Mouse (Mus musculus) liver, embryonic 12.5 days (tissue): Measurements from ENCODE around the gene Ccng1. TPM values are rescaled to one million over a fixed set of nuclear protein-coding genes. Genes with fewer than 3 reads are reported as not detected.

ENCODE experiments used
- ATAC-seq: fragments of 200-750 bp; cut with Nextera tagmentation; 2 replicates; pipeline ENCODE4 v1.8.0; 2017; ENCODE audit warnings: moderate number of reproducible peaks, mild to moderate bottlenecking, moderate library complexity
- H3K27ac ChIP-seq: fragments of 300-500 bp; sonication (generic); 2 replicates; pipeline ENCODE4 v1.5.1; 2016; ENCODE audit warnings: mild to moderate bottlenecking
- H3K27me3 ChIP-seq: fragments of 300-500 bp; sonication (generic); replicated peaks from 2 replicates; pipeline ENCODE4 v1.6.1; 2016; ENCODE audit warnings: mild to moderate bottlenecking, moderate library complexity
- H3K36me3 ChIP-seq: fragments of 300-500 bp; sonication (generic); 2 replicates; pipeline ENCODE4 v1.6.1; 2016; ENCODE audit warnings: mild to moderate bottlenecking, moderate library complexity
- H3K4me1 ChIP-seq: fragments of 300-500 bp; sonication (generic); 2 replicates; pipeline ENCODE4 v1.6.1; 2016
- H3K4me2 ChIP-seq: fragments of 300-500 bp; sonication (generic); 2 replicates; pipeline ENCODE4 v1.6.1; 2016; ENCODE audit warnings: mild to moderate bottlenecking, moderate library complexity
- H3K4me3 ChIP-seq: fragments of 300-500 bp; sonication (generic); 2 replicates; pipeline ENCODE4 v1.5.1; 2016; ENCODE audit warnings: mild to moderate bottlenecking, moderate library complexity
- H3K9ac ChIP-seq: fragments of 300-500 bp; sonication (generic); 2 replicates; pipeline ENCODE4 v1.6.1; 2016; ENCODE audit warnings: mild to moderate bottlenecking, moderate library complexity
- H3K9me3 ChIP-seq: fragments of 300-500 bp; sonication (generic); replicated peaks from 2 replicates; pipeline ENCODE4 v1.6.1; 2016; ENCODE audit warnings: mild to moderate bottlenecking, moderate library complexity
- WGBS: fragments of 180-500 bp; shearing (Covaris S2); methylation state at CpG from one replicate; pipeline ENCODE4 v1.1.7; 2016; ENCODE audit not compliant: insufficient replicate concordance; 5-methylcytosine and 5-hydroxymethylcytosine counted together
- polyA plus RNA-seq: library from polyadenylated mRNA; unstranded; fragments of >200 nt; fragmentation: Nextera tagmentation; extraction: Ambion mirVana; gene quantifications from 2 replicates; pipeline ENCODE4 v1.2.1, GENCODE M21; 2016

Gene Ccng1
- polyA plus RNA-seq, 1 experiment from 2014 or later: 32.9 TPM

DNA sequence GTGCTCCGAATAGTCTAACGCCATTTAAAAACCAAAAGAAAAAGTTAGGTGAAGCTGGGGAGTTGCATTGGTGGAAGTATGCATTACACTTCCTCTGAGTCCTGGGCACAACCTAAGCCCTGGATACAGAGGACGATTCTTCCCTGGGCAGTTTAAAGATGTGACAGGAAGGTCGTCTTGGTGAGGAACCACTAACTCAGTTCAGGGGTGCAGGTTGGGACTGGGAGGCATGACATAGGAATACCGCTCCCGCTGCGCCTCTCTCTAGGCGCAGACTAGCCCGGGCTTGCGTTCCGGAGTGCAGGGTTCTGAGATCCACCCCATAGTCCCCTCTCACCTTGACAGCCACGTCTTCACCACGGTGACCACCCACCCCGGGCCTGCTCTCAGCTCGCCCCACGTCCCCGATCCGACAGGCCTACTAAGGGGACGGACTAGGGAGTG, 425 bp downstream of the Ccng1 start:
- peak overlapping the region; percentile 80 for H3K27ac ChIP-seq
- no peaks in the 10 kb centered on the region for H3K27me3 ChIP-seq
- H3K36me3 ChIP-seq: peaks cover 27% of the 10 kb centered on the region
- no peaks in the 10 kb centered on the region for H3K9me3 ChIP-seq
- under 1% methylated on average over 19 of the region's 19 CpGs for WGBS
- peaks cover 19% of the 10 kb centered on the region for H3K4me1 ChIP-seq
- ATAC-seq: peak; percentile 76
- peak overlapping the region; percentile 82 for H3K4me3 ChIP-seq
- H3K4me2 ChIP-seq: peak overlapping the region; percentile 85
- H3K9ac ChIP-seq: peak overlapping the region; percentile 92

DNA sequence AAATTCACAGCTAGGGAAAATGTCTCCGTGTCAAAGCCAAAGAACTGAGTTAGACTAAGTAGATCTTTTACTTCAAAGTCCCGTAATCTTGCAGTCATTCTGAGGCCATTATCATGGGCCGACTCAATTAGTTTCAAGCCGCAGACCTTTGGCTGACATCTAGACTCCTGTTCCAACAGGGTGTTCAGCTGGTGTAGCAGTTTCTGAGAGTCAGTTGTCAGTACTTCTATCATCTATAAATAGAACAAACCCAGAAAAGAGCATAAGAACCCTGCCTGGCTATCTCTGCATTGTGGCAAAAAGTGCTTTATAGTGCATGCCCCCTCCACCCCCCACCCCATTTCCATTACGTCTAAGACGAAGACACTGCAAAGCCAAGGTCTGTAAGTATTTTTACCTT, 1.3 kb downstream of the Ccng1 start:
- no peak overlapping the region for H3K27ac ChIP-seq
- H3K27me3 ChIP-seq: no peaks in the 10 kb centered on the region
- peak overlapping the region; percentile 92 for H3K9ac ChIP-seq
- WGBS: 67% methylated on average over 6 of the region's 6 CpGs
- peak overlapping the region; percentile 82 for H3K4me3 ChIP-seq
- no peaks in the 10 kb centered on the region for H3K9me3 ChIP-seq
- ATAC-seq: no peak
- H3K36me3 ChIP-seq: peaks cover 31% of the 10 kb centered on the region
- peak overlapping the region; percentile 85 for H3K4me2 ChIP-seq
- H3K4me1 ChIP-seq: peaks cover 19% of the 10 kb centered on the region

DNA sequence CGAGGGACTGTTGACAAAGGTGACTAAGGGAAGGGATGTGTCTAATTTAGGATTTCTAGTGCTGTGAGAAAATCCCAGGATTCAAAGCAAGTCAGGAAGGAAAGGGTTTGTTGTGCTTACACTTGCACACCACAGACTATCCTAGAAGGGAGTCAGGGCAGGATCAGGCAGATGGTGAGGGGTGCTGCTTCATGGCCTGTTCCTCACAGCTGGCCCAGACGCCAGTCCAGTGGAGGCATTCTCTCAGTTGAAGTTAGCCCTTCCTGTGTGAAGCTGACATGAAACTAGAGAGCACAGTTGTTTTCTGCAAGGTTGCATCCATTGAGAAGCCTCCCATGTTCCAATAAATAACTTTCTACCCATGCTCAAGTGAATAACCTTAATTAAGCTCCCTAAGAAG, 7.4 kb downstream of the Ccng1 start:
- Histone ChIP-seq H3K9ac (no peak overlapping the region), H3K4me1 (no peaks in the 10 kb centered on the region), H3K9me3 (no peaks in the 10 kb centered on the region), H3K36me3 (peaks cover 40% of the 10 kb centered on the region), H3K27me3 (no peaks in the 10 kb centered on the region), H3K4me2 (no peak overlapping the region), H3K4me3 (no peak overlapping the region), H3K27ac (no peak overlapping the region)
- no peak for ATAC-seq
- 58% methylated on average over 2 of the region's 2 CpGs for WGBS

DNA sequence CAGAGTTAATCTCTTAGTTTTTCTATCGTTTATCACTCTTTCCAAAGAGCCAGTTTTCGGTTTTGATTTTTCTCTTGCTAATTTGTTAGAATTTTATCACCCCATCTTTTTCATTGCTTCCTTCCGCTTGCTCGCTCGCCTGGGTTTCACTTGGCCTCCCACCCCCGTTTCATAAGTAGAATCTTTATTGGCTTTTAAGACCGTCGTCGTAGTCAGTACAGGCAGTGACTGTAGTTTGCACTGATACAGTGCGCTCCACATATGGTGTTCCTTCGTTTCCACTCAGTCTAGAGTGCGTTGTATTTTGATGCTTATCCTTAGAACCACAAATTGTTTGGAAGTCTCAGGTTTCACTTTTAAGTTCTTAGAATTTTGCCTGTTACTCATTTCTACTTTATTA, 8.8 kb downstream of the Ccng1 start:
- 86% methylated on average over 12 of the region's 12 CpGs for WGBS

DNA sequence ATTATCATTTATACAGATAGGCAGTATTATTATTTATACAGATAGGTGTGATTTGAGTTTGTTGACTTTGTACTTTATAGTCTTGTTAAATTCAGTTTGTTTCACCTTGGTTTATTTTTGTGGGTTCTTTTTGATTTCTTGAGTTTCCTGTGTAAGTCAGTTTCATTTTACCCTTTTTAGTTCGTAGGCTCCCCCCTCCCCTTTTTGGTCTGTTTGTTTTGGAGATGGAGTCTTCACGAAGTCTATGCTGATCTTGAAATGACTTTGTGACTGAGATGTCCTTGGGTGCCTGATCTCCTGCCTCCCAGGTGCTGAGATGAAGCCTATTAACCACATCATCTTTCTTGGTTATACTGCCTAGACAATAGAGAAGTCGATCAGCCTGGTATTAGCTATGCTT, 10.8 kb downstream of the Ccng1 start:
- ATAC-seq: no peak
- Histone ChIP-seq H3K9me3 (no peaks in the 10 kb centered on the region), H3K36me3 (peaks cover 39% of the 10 kb centered on the region), H3K4me2 (no peak overlapping the region), H3K9ac (no peak overlapping the region), H3K27me3 (no peaks in the 10 kb centered on the region), H3K27ac (no peak overlapping the region), H3K4me1 (no peaks in the 10 kb centered on the region), H3K4me3 (no peak overlapping the region)
- 74% methylated on average over 3 of the region's 3 CpGs for WGBS

More for the DNA sequence above, 8.8 kb downstream of the Ccng1 start:
- H3K4me2 ChIP-seq: no peak overlapping the region
- H3K4me3 ChIP-seq: no peak overlapping the region
- H3K9ac ChIP-seq: no peak overlapping the region
- no peaks in the 10 kb centered on the region for H3K4me1 ChIP-seq
- no peaks in the 10 kb centered on the region for H3K9me3 ChIP-seq
- no peak for ATAC-seq
- H3K36me3 ChIP-seq: peaks cover 40% of the 10 kb centered on the region
- no peak overlapping the region for H3K27ac ChIP-seq
- H3K27me3 ChIP-seq: no peaks in the 10 kb centered on the region

DNA sequence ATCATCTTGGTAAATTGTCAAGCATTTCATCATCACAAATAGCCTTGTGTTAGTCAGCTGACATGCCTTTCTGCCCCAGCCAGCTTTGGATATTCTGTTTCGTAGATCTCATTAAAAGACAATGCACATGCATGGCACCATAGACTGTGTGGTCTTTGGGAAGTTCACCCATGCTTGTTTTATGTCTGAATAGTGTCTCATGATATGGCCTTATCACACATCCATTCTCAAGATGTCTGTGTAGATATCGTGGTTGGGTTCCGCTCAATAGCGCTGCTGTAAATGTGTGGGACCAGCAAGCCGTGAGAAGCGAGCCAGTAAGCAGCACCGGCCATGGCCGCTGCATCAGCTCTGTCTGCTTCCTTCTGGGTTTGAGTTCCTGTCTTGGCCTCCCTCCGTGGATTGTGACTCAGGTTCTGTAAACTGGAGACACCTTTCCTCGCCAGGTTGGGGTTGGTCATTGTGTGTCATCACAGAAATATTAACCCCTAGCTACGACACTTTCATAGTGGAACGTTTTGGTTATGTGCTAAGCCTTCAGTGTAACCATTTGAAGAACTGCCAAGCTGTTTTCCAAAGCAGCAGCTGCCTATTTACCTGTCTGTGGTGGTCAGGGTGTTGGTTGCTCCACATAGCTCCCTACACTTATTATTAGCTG, 13.4 kb downstream of the Ccng1 start:
- Histone ChIP-seq H3K9ac (no peak overlapping the region), H3K4me3 (no peak overlapping the region), H3K9me3 (no peaks in the 10 kb centered on the region), H3K27me3 (no peaks in the 10 kb centered on the region), H3K4me2 (no peak overlapping the region), H3K27ac (no peak overlapping the region), H3K36me3 (peaks cover 60% of the 10 kb centered on the region), H3K4me1 (no peaks in the 10 kb centered on the region)
- WGBS: 83% methylated on average over 12 of the region's 12 CpGs
- ATAC-seq: no peak

DNA sequence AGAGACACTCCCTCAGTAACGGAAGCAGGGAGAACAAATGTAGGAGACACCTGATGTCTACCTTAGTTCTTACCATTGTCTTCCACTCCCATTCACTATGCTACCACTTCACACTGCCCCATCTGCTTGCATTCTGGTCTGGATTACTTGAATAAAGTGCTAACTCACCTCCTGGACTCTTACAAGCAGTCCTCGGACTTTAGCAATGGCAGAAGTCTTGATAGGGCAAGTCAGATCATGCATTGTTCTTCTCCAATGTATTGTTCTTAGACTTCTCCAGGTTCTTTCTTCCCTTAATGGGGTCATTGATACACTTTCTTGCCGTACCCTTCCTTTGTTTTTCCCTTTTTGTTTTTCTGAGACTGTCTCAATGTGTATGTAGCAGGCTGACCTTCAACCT, 17.7 kb downstream of the Ccng1 start:
- 85% methylated on average over 3 of the region's 3 CpGs for WGBS
- no peaks in the 10 kb centered on the region for H3K27me3 ChIP-seq
- no peak overlapping the region for H3K4me2 ChIP-seq
- no peak overlapping the region for H3K4me3 ChIP-seq
- no peak overlapping the region for H3K9ac ChIP-seq
- no peaks in the 10 kb centered on the region for H3K9me3 ChIP-seq
- ATAC-seq: no peak
- no peak overlapping the region for H3K27ac ChIP-seq
- peaks cover 15% of the 10 kb centered on the region for H3K4me1 ChIP-seq
- H3K36me3 ChIP-seq: peaks cover 64% of the 10 kb centered on the region

DNA sequence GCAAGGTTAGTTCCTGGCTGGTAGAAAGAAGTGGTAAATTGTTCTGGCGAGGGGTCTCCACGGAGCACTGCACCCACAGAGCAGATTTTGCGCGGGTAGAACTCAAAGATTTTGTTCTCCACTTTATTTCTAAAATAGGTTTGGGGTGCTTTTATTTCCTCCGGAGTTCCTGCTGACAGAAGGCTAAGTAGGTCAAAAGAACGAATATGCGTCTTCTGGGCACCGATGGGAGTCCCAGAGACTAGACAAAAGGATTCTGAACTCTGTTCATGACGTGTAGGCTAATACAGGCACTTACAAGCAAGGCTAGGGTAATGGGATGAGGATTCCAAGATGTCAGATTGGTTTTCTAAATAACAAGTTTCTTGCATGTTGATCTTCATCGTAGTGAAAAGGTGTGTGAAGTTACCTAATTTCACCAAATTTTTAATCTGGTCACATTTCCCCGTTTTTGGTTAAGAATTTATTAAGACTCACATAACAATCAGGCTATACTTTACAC, 20.8 kb downstream of the Ccng1 start:
- Histone ChIP-seq H3K27ac (peak overlapping the region; percentile 86), H3K4me3 (peak overlapping the region; percentile 89), H3K9me3 (no peaks in the 10 kb centered on the region), H3K27me3 (no peaks in the 10 kb centered on the region), H3K4me1 (peaks cover 40% of the 10 kb centered on the region), H3K36me3 (peaks cover 67% of the 10 kb centered on the region), H3K9ac (peak overlapping the region; percentile 94), H3K4me2 (peak overlapping the region; percentile 83)
- no peak for ATAC-seq
- WGBS: 3% methylated on average over 11 of the region's 11 CpGs

DNA sequence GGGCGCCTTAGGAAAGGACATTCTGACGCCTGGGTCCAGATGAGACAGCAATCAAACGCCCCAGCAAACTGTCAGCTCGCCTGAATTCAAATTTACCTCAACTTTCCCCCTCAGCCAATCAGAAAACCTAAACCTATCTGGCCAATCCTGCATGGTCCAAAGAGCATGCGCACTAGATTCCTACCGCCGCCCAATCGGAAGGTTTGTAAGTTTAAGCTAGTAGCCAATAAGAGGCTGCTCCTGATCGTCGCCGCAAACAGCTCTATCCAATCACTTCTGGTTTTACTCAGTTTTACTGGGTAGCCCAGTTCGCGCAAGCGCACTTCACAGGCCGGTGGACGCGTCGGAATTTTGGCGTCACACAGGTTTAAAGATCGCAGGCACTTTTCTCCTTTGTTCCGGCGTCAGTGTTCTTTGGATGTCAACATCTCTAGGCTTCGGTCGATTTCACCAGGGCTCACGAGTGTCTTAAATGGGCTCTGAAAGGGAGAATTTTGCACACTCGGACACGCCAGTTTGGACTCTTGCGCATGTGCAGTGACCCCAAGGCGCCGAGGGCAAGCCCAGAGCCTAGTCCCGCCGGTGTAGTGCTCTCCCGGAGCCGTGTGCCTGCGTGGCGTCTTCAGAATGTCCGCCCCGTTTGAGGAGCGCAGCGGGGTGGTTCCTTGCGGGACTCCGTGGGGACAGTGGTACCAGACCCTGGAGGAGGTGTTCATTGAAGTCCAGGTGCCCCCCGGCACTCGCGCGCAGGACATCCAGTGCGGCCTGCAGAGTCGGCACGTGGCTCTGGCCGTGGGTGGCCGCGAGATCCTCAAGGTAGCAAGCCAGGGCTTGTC, 21.6 kb downstream of the Ccng1 start, which contains the start of the genes Hmmr and Nudcd2:
Gene Hmmr (minus strand): TSS at position 84 of the 836 bp plus-strand sequence.
Gene Nudcd2 (plus strand): TSS at position 329 of the 836 bp plus-strand sequence.
- Histone ChIP-seq H3K27me3 (no peaks in the 10 kb centered on the region), H3K4me3 (peak within 1 kb of the TSS; percentile 89), H3K9me3 (no peaks in the 10 kb centered on the region), H3K36me3 (peaks cover 67% of the 10 kb centered on the region), H3K4me1 (peaks cover 40% of the 10 kb centered on the region), H3K9ac (peak within 1 kb of the TSS; percentile 94), H3K27ac (peak within 1 kb of the TSS; percentile 90), H3K4me2 (peak within 1 kb of the TSS; percentile 83)
- ATAC-seq: peak; percentile 97
- under 1% methylated on average over 52 of the region's 52 CpGs for WGBS

DNA sequence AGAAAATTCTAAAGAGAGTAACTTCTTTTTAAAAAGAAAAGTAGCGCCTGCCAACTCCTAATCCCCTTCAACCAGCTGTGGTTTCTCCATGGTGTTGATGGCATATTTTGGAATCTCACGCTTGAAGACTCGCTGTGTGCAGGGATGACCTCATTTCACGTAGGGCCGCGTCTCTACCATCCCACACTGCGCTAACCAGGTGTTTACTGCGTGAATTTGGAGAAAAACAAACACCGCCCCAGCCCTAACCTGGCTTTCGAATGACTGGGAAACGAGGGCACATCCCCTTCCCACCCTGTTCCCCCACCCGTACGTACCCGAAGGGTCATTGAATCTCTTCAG, 22.1 kb downstream of the Ccng1 start:
- H3K9me3 ChIP-seq: no peaks in the 10 kb centered on the region
- H3K27ac ChIP-seq: peak overlapping the region; percentile 90
- ATAC-seq: peak; percentile 69
- WGBS: under 1% methylated on average over 14 of the region's 14 CpGs
- H3K4me1 ChIP-seq: peaks cover 40% of the 10 kb centered on the region
- peak overlapping the region; percentile 83 for H3K9ac ChIP-seq
- peak overlapping the region; percentile 76 for H3K4me2 ChIP-seq
- no peaks in the 10 kb centered on the region for H3K27me3 ChIP-seq
- peak overlapping the region; percentile 89 for H3K4me3 ChIP-seq
- peaks cover 67% of the 10 kb centered on the region for H3K36me3 ChIP-seq

DNA sequence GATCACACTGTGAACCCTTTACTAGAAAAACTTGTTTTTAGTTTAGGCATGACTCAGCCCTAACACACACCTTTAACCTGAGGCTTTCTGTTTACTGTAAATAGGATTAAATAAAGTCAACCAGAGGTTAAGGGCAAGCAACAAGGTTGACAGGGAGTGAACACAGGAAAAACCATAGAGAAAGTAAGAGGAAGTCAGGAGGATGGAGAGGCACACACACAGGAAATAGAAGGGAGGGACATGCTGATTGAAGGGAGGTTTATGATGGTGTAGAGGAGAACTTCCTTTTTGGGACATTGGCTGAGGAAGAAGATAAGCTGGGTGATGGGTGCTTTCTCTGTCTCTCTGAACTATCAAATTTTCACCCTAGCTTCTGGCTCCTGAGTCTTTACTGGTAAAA, 36.8 kb downstream of the Ccng1 start:
- no peak overlapping the region for H3K27ac ChIP-seq
- H3K4me3 ChIP-seq: no peak overlapping the region
- ATAC-seq: no peak
- no peaks in the 10 kb centered on the region for H3K9me3 ChIP-seq
- H3K36me3 ChIP-seq: peaks cover 98% of the 10 kb centered on the region
- no peak overlapping the region for H3K9ac ChIP-seq
- H3K4me1 ChIP-seq: no peaks in the 10 kb centered on the region
- H3K4me2 ChIP-seq: no peak overlapping the region
- no peaks in the 10 kb centered on the region for H3K27me3 ChIP-seq

DNA sequence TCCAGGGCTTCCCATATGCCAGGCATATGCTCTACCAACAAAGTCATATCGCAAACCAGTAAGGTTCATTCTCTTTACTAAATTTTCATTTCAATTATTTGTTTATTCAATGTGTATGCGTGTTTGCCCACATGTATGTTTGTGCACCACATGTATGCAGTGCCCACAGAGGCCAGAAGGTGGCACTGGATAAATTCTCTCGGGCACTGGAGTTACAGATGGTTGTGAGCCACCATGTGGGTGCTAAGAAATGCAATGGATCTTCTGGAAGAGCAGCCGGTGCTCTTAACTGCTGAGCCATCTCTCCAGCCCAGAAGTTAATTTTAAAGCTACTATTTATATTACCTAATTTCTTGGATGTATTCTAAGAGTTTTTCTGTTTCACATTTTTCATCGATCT, 39.6 kb downstream of the Ccng1 start:
- H3K36me3 ChIP-seq: peaks cover 98% of the 10 kb centered on the region
- no peaks in the 10 kb centered on the region for H3K27me3 ChIP-seq

More for the DNA sequence above, 39.6 kb downstream of the Ccng1 start:
- Histone ChIP-seq H3K9ac (no peak overlapping the region), H3K4me1 (no peaks in the 10 kb centered on the region), H3K4me3 (no peak overlapping the region), H3K4me2 (no peak overlapping the region), H3K27ac (no peak overlapping the region), H3K9me3 (no peaks in the 10 kb centered on the region)
- WGBS: 92% methylated on average over 5 of the region's 5 CpGs
- no peak for ATAC-seq
